Mouse (Mus musculus): Measurements from ENCODE around the gene Cox15.

Cox15 gene

DNA sequence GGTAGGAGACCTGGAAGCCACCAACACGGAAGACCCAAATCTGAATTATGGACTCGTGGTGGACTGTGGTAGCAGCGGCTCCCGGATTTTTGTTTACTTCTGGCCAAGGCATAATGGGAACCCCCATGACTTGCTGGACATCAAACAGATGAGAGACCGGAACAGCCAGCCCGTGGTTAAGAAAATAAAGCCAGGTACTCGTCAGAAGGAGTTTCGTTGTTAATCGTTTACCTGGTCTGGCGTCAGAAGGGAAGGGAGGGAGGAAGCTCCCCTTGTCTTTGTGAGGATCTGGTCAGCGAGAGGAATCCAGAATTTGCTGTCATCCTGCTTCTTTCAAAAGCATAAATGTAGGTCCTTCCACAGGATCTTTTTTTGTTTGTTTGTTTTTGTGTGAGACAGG, 48.6 kb downstream of the Cox15 start:
- DNase-seq: no peak

DNA sequence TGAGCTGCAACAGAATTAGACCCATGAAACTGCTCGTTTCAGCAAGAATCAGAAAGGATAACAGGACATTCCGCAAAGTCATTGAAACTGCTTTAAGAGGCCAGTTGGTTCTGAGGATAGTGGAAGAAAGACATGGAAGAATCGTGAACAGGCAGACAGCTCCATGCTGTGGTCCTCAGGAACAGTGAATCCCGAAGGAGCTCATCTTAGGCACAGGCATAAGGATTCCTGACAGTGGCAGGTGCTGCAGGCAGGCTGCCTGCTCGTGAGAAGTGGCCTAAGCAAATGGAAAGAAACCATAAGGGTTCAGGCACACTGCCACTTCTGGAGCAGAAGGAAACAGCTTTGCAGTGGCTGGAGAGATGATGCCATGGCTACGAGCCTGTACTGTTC, 53.0 kb downstream of the Cox15 start:
- no peak for DNase-seq

DNA sequence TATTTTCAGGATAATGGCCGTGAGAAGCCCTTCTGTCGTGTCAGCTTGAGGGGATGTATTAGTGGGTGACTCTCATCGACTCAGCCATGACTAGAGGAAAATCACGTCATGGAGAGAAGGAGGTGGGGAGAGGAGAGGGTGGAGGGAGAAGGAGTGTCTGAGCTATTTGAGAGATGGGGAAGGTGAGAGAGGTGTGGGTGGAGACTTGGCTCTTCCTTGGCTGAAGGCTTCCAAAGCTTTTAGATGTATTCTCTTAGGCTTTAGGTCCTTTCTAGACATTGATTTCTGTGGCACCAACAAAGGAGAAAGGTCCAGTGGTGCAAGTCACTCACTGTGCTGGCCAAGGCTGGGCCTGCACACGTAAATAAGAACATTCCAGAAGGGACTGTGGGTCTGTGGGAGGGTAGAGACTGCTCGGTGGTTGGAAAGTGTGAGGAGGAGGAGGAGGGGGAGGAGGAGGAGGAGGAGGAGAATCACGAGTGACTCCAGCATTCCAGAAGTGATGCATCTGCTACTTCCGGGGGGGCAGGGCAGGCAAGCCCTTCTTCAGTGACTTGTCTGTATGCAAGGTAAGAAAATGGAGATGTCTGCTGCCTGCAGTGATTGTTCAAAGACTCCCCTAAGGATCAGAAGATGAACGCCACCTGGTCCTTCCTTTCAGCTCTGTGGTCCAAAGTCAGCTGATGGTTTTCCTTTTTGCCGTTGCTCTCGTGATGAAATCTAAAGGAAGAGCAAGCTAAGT, 53.6 kb downstream of the Cox15 start:
- no peak for DNase-seq

DNA sequence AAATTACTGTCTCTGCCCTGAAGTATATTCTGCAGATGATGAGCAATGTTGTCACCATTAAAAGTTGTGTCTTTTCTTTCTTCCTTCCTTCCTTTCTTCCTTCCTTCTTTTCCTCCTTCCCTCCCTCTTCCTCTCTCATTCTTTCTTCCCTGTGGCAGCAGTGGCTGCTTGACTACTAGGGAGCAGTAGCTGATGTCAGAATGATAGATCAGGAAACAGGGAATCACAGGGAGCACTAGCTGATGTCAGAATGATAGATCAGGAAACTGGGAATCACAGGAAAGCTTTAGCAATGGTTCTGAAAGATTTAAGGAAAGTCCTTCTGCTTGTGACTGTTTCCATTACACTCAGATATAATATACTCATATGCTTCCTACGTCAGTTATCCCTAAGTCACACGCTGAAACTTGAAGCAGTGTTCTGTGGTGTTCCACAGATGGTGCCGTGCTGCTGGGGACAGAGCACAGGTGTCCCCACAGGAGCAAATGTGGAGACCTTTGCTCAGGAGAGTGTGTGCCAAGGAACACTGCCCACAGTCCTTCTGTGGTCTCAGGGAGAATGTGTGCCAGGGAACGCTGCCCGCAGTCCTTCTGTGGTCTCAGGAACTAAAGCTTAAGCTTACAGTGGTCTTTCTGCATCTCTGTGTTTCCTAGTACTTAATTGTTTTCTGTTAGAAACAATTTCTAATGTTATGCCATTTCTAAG, 55.0 kb downstream of the Cox15 start:
- DNase-seq: peak; percentile 44

DNA sequence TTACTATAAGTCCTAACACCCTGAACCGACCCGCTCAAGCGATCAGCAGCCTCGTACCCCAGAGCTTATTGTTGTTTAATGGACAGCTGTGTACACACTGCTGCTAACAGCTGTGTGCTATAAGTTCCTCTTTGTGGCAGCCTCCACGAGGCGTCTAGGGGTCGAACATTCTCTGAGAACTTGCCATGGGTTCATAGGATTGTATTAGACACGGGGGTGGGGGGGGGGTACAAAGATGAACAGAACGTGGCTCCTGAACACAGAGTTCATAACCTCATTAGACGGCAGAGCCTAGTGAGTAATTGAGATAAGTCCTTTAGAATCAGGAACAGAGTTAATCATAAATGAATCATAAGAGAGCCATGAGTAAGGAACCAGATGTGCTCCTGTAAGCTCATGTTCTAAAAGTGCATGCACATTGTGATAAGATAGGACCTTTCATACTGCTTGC, 57.3 kb downstream of the Cox15 start:
- no peak for DNase-seq

DNA sequence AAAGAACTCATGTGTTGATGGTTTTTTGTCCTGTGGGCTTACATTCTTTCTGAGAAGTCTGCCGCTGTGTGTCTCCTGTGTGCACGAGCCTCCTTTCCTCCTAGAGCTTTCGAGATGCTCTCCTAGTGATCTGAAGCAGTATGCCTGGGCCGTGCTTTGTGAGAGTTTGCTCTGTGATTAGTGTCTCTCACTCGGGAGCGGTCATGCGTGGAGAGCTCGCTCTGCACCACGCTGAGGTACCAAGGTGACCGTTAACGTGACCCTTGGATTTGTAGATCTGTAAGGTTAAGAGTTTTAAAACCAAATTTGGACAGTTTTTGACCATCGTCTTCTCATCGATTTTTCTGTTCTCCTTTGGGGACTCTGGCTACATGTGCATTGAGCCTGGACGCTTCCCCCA, 60.0 kb downstream of the Cox15 start:
- DNase-seq: no peak

DNA sequence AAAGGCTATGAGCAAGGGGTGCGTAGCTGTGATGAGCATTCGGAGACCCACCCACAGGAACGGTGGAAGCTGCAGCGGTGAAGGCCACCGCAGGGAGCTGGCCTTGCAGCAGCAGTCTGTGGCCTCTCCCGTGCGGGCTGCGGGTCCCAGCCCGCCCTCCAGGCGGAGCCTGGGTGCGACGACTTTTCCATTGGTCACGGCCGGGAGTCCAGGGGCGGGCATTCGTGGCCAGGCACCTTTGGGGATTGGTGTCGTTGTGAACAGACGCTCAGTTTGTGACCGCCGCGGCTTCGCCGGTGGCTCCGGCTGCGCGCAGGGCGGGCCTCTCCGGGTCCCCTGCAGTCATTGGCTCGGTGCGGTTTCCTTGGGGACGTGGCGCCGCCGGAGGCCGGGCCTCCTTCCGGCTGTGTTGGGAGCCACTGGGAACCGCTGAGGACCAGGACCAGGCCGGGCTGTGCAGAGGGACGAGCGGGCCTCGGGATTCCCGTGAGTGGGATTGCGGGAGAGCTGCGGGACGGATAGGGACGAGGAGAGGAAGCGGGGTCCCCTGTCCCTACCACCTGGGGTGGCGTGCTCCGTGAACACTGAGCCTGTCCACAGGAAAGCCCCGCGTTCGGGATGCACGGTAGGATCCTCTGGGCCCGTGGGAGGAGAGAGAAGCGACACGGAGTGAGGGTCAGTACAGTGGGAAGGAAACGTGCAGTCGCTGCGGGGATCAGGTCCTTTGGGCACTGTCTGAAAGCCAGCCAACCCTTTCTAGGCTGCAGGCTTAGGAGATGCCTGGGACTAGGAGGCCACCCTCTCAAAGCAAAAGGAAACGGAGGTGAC, 63.2 kb downstream of the Cox15 start, which contains the start of gene Entpd7:
TSS of gene Entpd7 (plus strand) at position 254 of the 828 bp plus-strand sequence.
- peak; percentile 98 for DNase-seq

All from cerebellum, adult 9-11 months (tissue).